Mouse (Mus musculus): ENCODE results near the gene Ston1.

Gene Ston1

DNA sequence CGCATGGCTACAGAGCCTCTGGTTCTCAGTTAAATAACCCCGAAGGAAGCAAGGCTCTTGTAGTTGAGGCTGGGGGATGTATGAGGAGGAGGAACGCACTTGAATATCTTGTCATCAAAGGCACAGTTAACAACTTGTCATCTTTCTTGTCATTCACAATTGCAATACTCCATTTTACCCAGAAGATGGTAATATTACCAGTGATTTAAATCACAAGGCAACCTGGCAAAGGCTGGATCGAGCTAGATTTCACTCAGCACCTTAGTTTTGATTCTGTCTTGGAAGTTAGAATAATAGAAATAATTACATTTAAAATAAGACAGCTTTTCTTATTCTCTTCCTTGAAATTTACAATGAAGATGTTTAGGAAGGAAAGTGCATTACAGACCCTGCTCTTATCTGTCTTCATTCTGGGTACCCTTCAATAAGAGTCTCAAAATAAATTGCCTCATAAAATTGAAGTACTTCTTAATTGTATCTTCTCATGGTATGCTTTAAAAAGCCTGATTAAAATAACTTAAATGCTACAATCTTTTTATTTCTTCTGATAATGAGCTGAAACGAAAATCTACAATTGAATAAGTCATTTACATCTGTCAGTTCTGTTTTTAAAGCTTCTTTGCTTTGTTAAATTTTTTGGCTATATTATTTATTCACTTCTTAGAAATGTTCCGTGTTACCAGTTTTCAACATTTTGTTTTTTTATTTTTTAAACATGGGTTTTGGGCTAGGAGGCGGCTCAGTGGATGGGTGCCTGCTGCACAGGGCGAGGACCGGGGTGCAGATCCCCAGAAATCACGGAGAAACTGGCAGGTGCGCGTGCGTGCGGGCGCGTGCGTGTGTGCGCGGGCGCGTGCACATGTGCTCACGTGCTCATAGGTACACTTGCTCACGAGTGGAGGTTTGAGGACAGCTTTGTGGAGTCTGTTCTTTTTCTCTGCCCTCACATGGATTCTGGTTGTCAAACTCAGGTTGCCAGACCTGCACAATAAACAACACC, 78.1 kb downstream of the Ston1 start:
- DNase-seq (ENCODE audit: low spot score), result no peak

- DNase-seq (ENCODE audit: low spot score), result no peak
These were observed 90.7 kb downstream of the Ston1 start for GRCm38 (mm10) chr17:88688226-88688625.

- DNase-seq (ENCODE audit: low spot score), result no peak
These were observed 99.3 kb downstream of the Ston1 start for GRCm38 (mm10) chr17:88696656-88697333.

- DNase-seq (ENCODE audit: low spot score), result no peak
These were observed 103.4 kb downstream of the Ston1 start for GRCm38 (mm10) chr17:88700901-88701300.

DNA sequence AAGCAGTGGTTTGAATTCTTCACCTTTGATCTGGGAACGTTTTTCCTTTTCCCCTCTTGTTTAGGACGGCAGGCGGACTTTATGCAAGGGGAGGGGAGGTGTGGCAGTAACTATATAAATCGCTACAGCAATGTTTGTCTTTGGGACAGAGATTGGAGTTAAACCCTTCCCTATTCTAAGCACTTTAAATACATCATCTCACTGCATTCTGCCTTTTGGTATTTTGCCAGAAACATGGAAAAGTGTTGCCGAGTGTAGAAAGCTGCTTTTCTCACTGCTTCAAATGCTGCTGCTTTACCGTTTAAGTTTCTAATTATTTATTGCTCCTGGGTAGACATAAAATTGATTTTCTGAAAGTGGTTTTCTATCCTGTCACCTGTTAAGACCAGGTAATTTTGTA, 104.9 kb downstream of the Ston1 start:
- DNase-seq (ENCODE audit: low spot score), result no peak

DNA sequence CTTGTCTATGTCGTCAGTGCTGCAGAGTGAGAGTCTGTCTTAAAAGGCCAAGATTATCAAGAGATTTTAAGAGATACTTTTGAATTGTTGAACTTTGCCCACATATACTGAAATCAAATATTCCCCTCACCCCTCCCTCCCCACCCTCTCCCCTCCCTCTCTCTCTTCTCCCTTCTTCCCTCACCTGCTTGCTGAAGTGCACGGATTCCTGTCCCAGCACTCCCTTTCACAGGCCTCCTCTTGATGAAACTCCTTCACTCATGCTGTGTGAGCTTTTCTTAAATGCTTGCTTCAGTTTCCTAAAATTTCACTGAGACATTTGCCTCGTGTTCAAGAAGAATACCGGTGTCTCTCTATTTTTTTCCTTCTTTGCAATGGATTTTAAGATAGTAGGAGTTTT, 105.6 kb downstream of the Ston1 start:
- DNase-seq (ENCODE audit: low spot score), result no peak

DNA sequence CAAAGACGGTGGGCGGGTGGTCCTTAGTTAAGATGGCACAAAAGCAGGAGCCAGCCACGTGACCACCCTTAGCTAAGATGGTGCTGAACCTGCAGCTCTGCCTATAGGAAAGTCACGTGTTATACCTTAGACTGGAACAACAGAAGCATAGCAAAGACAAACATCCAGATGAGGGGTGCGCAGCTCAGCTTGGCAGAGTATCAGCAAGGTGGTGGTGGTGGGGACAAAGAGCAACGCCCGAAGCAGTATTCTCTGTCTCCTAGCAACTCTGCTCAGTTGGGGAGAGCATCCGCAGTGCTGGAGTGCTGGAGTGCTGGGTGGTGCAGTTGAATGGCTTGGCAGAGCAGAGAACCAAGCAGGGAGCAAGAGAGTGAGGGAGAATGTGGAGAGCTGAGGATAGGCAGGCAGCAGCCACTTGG, 108.8 kb downstream of the Ston1 start:
- no peak for DNase-seq (ENCODE audit: low spot score)
